ENCODE assay signal across 15 mouse cellular contexts in genomic region chr1:190939803-190940202, GRCm38 (mm10).
"Had no signal": no experiment of that assay in that cellular context is flagged by ENCODE, and none has a peak within 500 bp of the region (broad histone marks: within the 10 kb centered on the region; RNA-seq: fewer than 3 reads in every experiment).

No protein-coding gene starts in this region.

- ATAC-seq: midbrain, embryonic 13.5 days had no signal

- H3K4me1 ChIP-seq: limb, embryonic 12.5 days; liver, embryonic 13.5 days; midbrain, embryonic 13.5 days; neural tube, embryonic 12.5 days; stomach, embryonic 15.5 days had no signal

- DNase-seq: kidney, adult 9 months; kidney, postnatal 36 days; liver; liver, embryonic 13.5 days; lung, adult 18-20 months; retina, postnatal 1 day; right cerebral cortex, postnatal 4 days; thymus, adult 2 months; thymus, postnatal 36 days had no signal

- H3K27ac ChIP-seq: kidney, postnatal 0 days; layer of hippocampus, adult 2 months; limb, embryonic 12.5 days; liver, embryonic 13.5 days; midbrain, embryonic 13.5 days; neural tube, embryonic 12.5 days; stomach, embryonic 15.5 days had no signal

- H3K27me3 ChIP-seq: limb, embryonic 12.5 days; liver, embryonic 13.5 days; midbrain, embryonic 13.5 days; neural tube, embryonic 12.5 days; stomach, embryonic 15.5 days had no signal

- H3K4me3 ChIP-seq: layer of hippocampus, adult 2 months; limb, embryonic 12.5 days; liver, embryonic 13.5 days; midbrain, embryonic 13.5 days; neural tube, embryonic 12.5 days; stomach, embryonic 15.5 days had no signal
